Comparison of ENCODE assay signal across 8 mouse cellular contexts in the genomic region with DNA sequence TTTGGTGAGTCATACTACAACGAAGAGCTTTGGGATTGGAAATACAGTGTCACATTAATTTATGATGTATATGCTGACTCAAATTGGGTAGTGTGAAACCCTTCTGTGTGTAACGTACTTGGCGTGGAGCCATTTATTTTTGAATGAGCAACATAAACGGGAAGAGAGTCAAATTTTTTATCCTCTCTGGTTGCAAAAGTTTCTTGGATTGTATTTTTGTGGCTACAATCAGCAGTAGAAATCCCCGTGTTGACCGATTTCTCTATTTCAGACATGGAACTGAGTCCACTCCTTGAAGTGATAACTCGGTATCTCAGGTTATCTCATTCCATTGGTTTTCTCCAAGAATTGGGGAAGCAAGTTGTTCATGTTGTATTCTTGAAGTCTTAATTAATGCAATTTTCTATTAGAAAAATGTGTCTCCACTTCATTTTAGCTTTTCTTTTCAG. TPM values are rescaled to one million over a fixed set of nuclear protein-coding genes. Genes with fewer than 3 reads are reported as not detected.
A peak's percentile ranks its signal among the peaks of the same experiment; 100 is the strongest.
DNase-seq lines count a peak whose midpoint lies in the region; ATAC-seq and TF ChIP-seq lines count a peak whose summit lies in the region.

No protein-coding gene starts in this region.

- no peak for ATAC-seq in forebrain, embryonic 15.5 days (replicated peaks)
- no peak for ATAC-seq in liver, postnatal 0 days

- H3K27ac ChIP-seq in cerebellum, adult 2 months (ENCODE audit: insufficient read depth, low read length) = no peak overlapping the region
- peak overlapping the region; percentile 98; the same call in 1 of the 2 replicates for H3K27ac ChIP-seq in forebrain, embryonic 15.5 days (replicated peaks)
- peak overlapping the region; percentile 100 for H3K27ac ChIP-seq in liver, postnatal 0 days (ENCODE audit: low read depth)

- no peak for TF ChIP-seq POLR2A in cerebellum, adult 2 months (IDR thresholded peaks at IDR 0.05; ENCODE audit: borderline replicate concordance, insufficient read depth, low read length)

- H3K36me3 ChIP-seq in forebrain, embryonic 15.5 days = no peaks in the 10 kb centered on the region
- H3K36me3 ChIP-seq in liver, postnatal 0 days (replicated peaks; ENCODE audit: insufficient read depth, low read length) = 0 out of 2 replicates have a peak, but pooled peaks cover 2% of the 10 kb centered on the region

- H3K4me1 ChIP-seq in cerebellum, adult 2 months (ENCODE audit: control insufficient read depth, insufficient read depth, low read length) = peaks cover 20% of the 10 kb centered on the region; the same call in 1 of the 2 replicates
- peaks cover 34% of the 10 kb centered on the region for H3K4me1 ChIP-seq in forebrain, embryonic 15.5 days
- H3K4me1 ChIP-seq in liver, postnatal 0 days (ENCODE audit: insufficient read depth) = peaks cover 45% of the 10 kb centered on the region

- H3K27me3 ChIP-seq in cerebellum, adult 2 months (ENCODE audit: control insufficient read depth, insufficient read depth, low read length) = no peaks in the 10 kb centered on the region
- H3K27me3 ChIP-seq in forebrain, embryonic 15.5 days = no peaks in the 10 kb centered on the region
- H3K27me3 ChIP-seq in liver, postnatal 0 days (ENCODE audit: insufficient read depth, low read length) = no peaks in the 10 kb centered on the region

- peak overlapping the region; percentile 91 for H3K9ac ChIP-seq in forebrain, embryonic 15.5 days (replicated peaks)
- peak overlapping the region; percentile 99 for H3K9ac ChIP-seq in liver, postnatal 0 days (replicated peaks)

- no peak for TF ChIP-seq CTCF in cerebellum, adult 2 months (IDR thresholded peaks at IDR 0.05; ENCODE audit: borderline replicate concordance, insufficient read depth, low read depth, low read length)
- no peak for TF ChIP-seq CTCF in liver, postnatal 0 days (IDR thresholded peaks at IDR 0.05; ENCODE audit: low read depth)

- H3K9me3 ChIP-seq in forebrain, embryonic 15.5 days = no peaks in the 10 kb centered on the region
- H3K9me3 ChIP-seq in liver, postnatal 0 days (ENCODE audit: low read length) = no peaks in the 10 kb centered on the region

- TF ChIP-seq EP300 in liver, postnatal 0 days (IDR thresholded peaks at IDR 0.05; ENCODE audit: low read depth) = no peak

- peak overlapping the region; percentile 72 for H3K4me3 ChIP-seq in cerebellum, adult 2 months (replicated peaks; ENCODE audit: insufficient read depth, low read depth, low read length)
- H3K4me3 ChIP-seq in forebrain, embryonic 15.5 days = peak overlapping the region; percentile 82
- H3K4me3 ChIP-seq in liver, postnatal 0 days (ENCODE audit: low read depth, low read length) = peak overlapping the region; percentile 81

- peak in 1 of 2 experiments; percentile 26 for DNase-seq in cerebellum, adult 2 months
- DNase-seq in cerebellum, adult 11 months = no peak
- peak; percentile 65 for DNase-seq in CD4-positive, CD25-positive, alpha-beta regulatory T cell, adult 2 months (ENCODE audit: low read depth, low spot score)
- DNase-seq in liver, postnatal 0 days = no peak
- DNase-seq in frontal cortex, postnatal 10 days (ENCODE audit: low spot score in 2 of 2) = no peak
- no peak for DNase-seq in urinary bladder, postnatal 36 days (ENCODE audit: low spot score in 2 of 2)
- no peak for DNase-seq in ovary, postnatal 36 days (ENCODE audit: low spot score)

- peak overlapping the region; percentile 78 for H3K4me2 ChIP-seq in forebrain, embryonic 15.5 days (replicated peaks)
- H3K4me2 ChIP-seq in liver, postnatal 0 days (ENCODE audit: low read depth, low read length) = peak overlapping the region; percentile 83

- WGBS in cerebellum, adult 2 months = under 1% methylated on average over 7 of the region's 7 CpGs
- 5% methylated on average over 7 of the region's 7 CpGs for WGBS in forebrain, embryonic 15.5 days
- 1% methylated on average over 7 of the region's 7 CpGs for WGBS in liver, postnatal 0 days (ENCODE audit: insufficient replicate concordance)

RNA-seq across cellular contexts. Expression of a gene that starts 1.3 kb away (rescaled TPM):
- 112 and 113 TPM in 2 replicates for polyA plus RNA-seq in cerebellum, adult 2 months (2012; rRNA removed)
- 116 and 129 TPM in 2 replicates for polyA plus RNA-seq in forebrain, embryonic 15.5 days (2015; fragmentation: Nextera tagmentation; extraction: Ambion mirVana)
- polyA plus RNA-seq in liver, postnatal 0 days (2015; fragmentation: Nextera tagmentation; extraction: Ambion mirVana) = 23.2 and 24.3 TPM in 2 replicates

RNA-seq across cellular contexts. Expression of a gene that starts 45.5 kb away (rescaled TPM):
- polyA plus RNA-seq in cerebellum, adult 2 months (2012; rRNA removed) = not detected in 2 replicates
- polyA plus RNA-seq in forebrain, embryonic 15.5 days (2015; fragmentation: Nextera tagmentation; extraction: Ambion mirVana) = not detected in 2 replicates
- polyA plus RNA-seq in liver, postnatal 0 days (2015; fragmentation: Nextera tagmentation; extraction: Ambion mirVana) = not detected in 2 replicates
